Mouse (Mus musculus): ENCODE measurements around the gene Abcg2. TPM values are rescaled to one million over a fixed set of nuclear protein-coding genes. Genes with fewer than 3 reads are reported as not detected.

Gene Abcg2
- polyA plus RNA-seq, 1 experiment: 23.4 TPM

GRCm38 (mm10) chr6:58609919-58610759 lies 25.8 kb downstream of the Abcg2 start:
- TF ChIP-seq CEBPB (IDR thresholded peaks at IDR 0.05; ENCODE audit: low read depth): no peak
- TF ChIP-seq USF1 (IDR thresholded peaks at IDR 0.05; ENCODE audit: low read depth): no peak
- TF ChIP-seq FOSL1 (IDR thresholded peaks at IDR 0.05; ENCODE audit: insufficient read depth, low read length, poor library complexity, severe bottlenecking): no peak
- TF ChIP-seq MYOD1 (IDR thresholded peaks at IDR 0.05; ENCODE audit: control insufficient read depth, insufficient read length, low read depth): no peak
- no peak for TF ChIP-seq MYOG (IDR thresholded peaks at IDR 0.05; ENCODE audit: control insufficient read depth, extremely low read depth, insufficient read length)
- no peak for TF ChIP-seq CTCF (IDR thresholded peaks at IDR 0.05; ENCODE audit: control insufficient read depth, insufficient read depth, insufficient read length)
- TF ChIP-seq MAX (IDR thresholded peaks at IDR 0.05): no peak

GRCm38 (mm10) chr6:58610760-58611654 lies 26.7 kb downstream of the Abcg2 start:
- no peaks in the 10 kb centered on the region for H3K79me3 ChIP-seq (ENCODE audit: low read depth)
- TF ChIP-seq FOSL1 (IDR thresholded peaks at IDR 0.05; ENCODE audit: insufficient read depth, low read length, poor library complexity, severe bottlenecking) (no peak), MAX (IDR thresholded peaks at IDR 0.05) (no peak), MYOG (IDR thresholded peaks at IDR 0.05; ENCODE audit: control insufficient read depth, extremely low read depth, insufficient read length) (no peak), CTCF (IDR thresholded peaks at IDR 0.05; ENCODE audit: control insufficient read depth, insufficient read depth, insufficient read length) (no peak), USF1 (IDR thresholded peaks at IDR 0.05; ENCODE audit: low read depth) (no peak), CEBPB (IDR thresholded peaks at IDR 0.05; ENCODE audit: low read depth) (no peak), MYOD1 (IDR thresholded peaks at IDR 0.05; ENCODE audit: control insufficient read depth, insufficient read length, low read depth) (no peak)
- no peak overlapping the region for H3K4me3 ChIP-seq (ENCODE audit: insufficient read depth, poor library complexity, severe bottlenecking)
- H3K36me3 ChIP-seq (ENCODE audit: control insufficient read depth, insufficient read depth): no peaks in the 10 kb centered on the region
- H3K79me2 ChIP-seq (ENCODE audit: control insufficient read depth, insufficient read depth): no peaks in the 10 kb centered on the region
- no peak overlapping the region for H3ac ChIP-seq (ENCODE audit: control insufficient read depth, insufficient read length, low read depth)
- no peaks in the 10 kb centered on the region for H3K27me3 ChIP-seq (ENCODE audit: control insufficient read depth, insufficient read depth, insufficient read length)

More at GRCm38 (mm10) chr6:58609919-58610759, 25.8 kb downstream of the Abcg2 start:
- Histone ChIP-seq H3K27me3 (ENCODE audit: control insufficient read depth, insufficient read depth, insufficient read length) (no peaks in the 10 kb centered on the region), H3K79me3 (ENCODE audit: low read depth) (no peaks in the 10 kb centered on the region), H3ac (ENCODE audit: control insufficient read depth, insufficient read length, low read depth) (no peak overlapping the region), H3K4me3 (ENCODE audit: insufficient read depth, poor library complexity, severe bottlenecking) (no peak overlapping the region), H3K79me2 (ENCODE audit: control insufficient read depth, insufficient read depth) (no peaks in the 10 kb centered on the region), H3K36me3 (ENCODE audit: control insufficient read depth, insufficient read depth) (no peaks in the 10 kb centered on the region)

- TF ChIP-seq MAX (IDR thresholded peaks at IDR 0.05) (peak; percentile 29), CEBPB (IDR thresholded peaks at IDR 0.05; ENCODE audit: low read depth) (no peak)
- Histone ChIP-seq H3K79me2 (ENCODE audit: control insufficient read depth, insufficient read depth) (no peaks in the 10 kb centered on the region), H3K27me3 (ENCODE audit: control insufficient read depth, insufficient read depth, insufficient read length) (no peaks in the 10 kb centered on the region), H3ac (ENCODE audit: control insufficient read depth, insufficient read length, low read depth) (no peak overlapping the region), H3K4me3 (ENCODE audit: insufficient read depth, poor library complexity, severe bottlenecking) (no peak overlapping the region), H3K36me3 (ENCODE audit: control insufficient read depth, insufficient read depth) (no peaks in the 10 kb centered on the region), H3K79me3 (ENCODE audit: low read depth) (no peaks in the 10 kb centered on the region)
Observed at GRCm38 (mm10) chr6:58624126-58624525, 39.8 kb downstream of the Abcg2 start.

DNA sequence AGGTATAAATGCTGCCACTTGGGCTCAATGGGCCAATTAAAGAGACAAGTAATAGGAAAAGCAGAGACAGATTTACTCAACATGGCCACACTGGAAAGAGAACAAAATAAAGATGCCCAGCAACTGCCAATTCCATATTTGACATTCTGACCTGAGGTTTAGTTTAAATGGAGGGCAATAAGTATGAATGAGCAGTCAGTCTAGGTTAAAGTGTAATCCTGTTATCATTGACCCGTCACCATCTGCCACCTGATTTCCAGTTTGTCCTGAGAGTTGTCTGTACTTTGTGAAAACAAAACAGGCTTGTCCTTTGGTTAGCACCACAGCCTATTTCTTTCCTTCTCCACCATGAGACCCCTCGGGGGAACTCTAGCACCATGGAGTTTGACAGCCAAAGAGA lies 44.9 kb downstream of the Abcg2 start:
- Histone ChIP-seq H3K27me3 (ENCODE audit: control insufficient read depth, insufficient read depth, insufficient read length) (no peaks in the 10 kb centered on the region), H3K4me3 (ENCODE audit: insufficient read depth, poor library complexity, severe bottlenecking) (no peak overlapping the region), H3K79me3 (ENCODE audit: low read depth) (no peaks in the 10 kb centered on the region), H3K36me3 (ENCODE audit: control insufficient read depth, insufficient read depth) (no peaks in the 10 kb centered on the region), H3ac (ENCODE audit: control insufficient read depth, insufficient read length, low read depth) (no peak overlapping the region), H3K79me2 (ENCODE audit: control insufficient read depth, insufficient read depth) (no peaks in the 10 kb centered on the region)
- no peak for TF ChIP-seq CTCF (IDR thresholded peaks at IDR 0.05; ENCODE audit: control insufficient read depth, insufficient read depth, insufficient read length)

- Histone ChIP-seq H3K4me3 (ENCODE audit: insufficient read depth, poor library complexity, severe bottlenecking) (no peak overlapping the region), H3ac (ENCODE audit: control insufficient read depth, insufficient read length, low read depth) (no peak overlapping the region), H3K27me3 (ENCODE audit: control insufficient read depth, insufficient read depth, insufficient read length) (no peaks in the 10 kb centered on the region), H3K79me3 (ENCODE audit: low read depth) (no peaks in the 10 kb centered on the region), H3K36me3 (ENCODE audit: control insufficient read depth, insufficient read depth) (no peaks in the 10 kb centered on the region), H3K79me2 (ENCODE audit: control insufficient read depth, insufficient read depth) (no peaks in the 10 kb centered on the region)
- no peak for TF ChIP-seq MYOG (IDR thresholded peaks at IDR 0.05; ENCODE audit: control insufficient read depth, extremely low read depth, insufficient read length)
- TF ChIP-seq CTCF (IDR thresholded peaks at IDR 0.05; ENCODE audit: control insufficient read depth, insufficient read depth, insufficient read length): no peak
- no peak for TF ChIP-seq USF1 (IDR thresholded peaks at IDR 0.05; ENCODE audit: low read depth)
- TF ChIP-seq MAX (IDR thresholded peaks at IDR 0.05): no peak
- TF ChIP-seq CEBPB (IDR thresholded peaks at IDR 0.05; ENCODE audit: low read depth): no peak
- no peak for TF ChIP-seq MYOD1 (IDR thresholded peaks at IDR 0.05; ENCODE audit: control insufficient read depth, insufficient read length, low read depth)
- TF ChIP-seq FOSL1 (IDR thresholded peaks at IDR 0.05; ENCODE audit: insufficient read depth, low read length, poor library complexity, severe bottlenecking): no peak
Observed at GRCm38 (mm10) chr6:58632419-58632818, 48.1 kb downstream of the Abcg2 start.
